Mouse (Mus musculus) lung, adult 2 months (tissue): ENCODE measurements around the gene Gm10337.

Experiments used
- CTCF ChIP-seq: fragments of 200-500 bp; IDR thresholded peaks from 2 replicates; pipeline ENCODE4 v1.5.1; 2011; ENCODE audit warnings: mild to moderate bottlenecking, low read length, control low read depth; ENCODE audit not compliant: insufficient read depth
- POLR2A ChIP-seq: fragments of 200-500 bp; IDR thresholded peaks from 2 replicates; pipeline ENCODE4 v1.6.1; 2011; ENCODE audit warnings: low read depth, mild to moderate bottlenecking, control low read depth, low read length, borderline replicate concordance; ENCODE audit errors: extremely low read depth

DNA sequence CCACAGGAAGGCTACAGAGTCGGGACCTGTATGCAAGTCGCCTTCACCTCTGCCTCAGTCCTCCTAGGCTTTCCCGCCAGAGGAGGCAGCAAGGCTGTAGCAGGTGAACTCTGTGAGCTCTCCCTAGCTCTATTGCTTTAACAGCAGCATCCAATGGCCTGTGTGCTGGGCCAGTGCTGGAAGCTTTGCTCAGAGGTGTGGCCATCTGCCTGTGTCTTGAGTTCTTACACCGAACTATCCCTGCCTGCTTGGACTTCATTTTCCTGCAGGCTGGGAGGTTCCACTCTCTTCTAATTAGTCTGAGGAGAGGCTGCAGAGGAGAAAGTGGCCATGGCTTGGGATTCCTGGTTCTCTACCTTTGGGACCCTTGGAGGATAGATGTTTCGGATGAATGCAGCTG is 8.5 kb downstream of the Gm10337 start:
- TF ChIP-seq POLR2A (no peak), CTCF (no peak)
